Mouse (Mus musculus): ENCODE measurements around the gene Fkbp5.
"Not testable (repeated sequence)": the region's sequence is repeated elsewhere in the genome, so short reads cannot be mapped to it uniquely, and the experiment has no call there.

The Fkbp5 gene

DNA sequence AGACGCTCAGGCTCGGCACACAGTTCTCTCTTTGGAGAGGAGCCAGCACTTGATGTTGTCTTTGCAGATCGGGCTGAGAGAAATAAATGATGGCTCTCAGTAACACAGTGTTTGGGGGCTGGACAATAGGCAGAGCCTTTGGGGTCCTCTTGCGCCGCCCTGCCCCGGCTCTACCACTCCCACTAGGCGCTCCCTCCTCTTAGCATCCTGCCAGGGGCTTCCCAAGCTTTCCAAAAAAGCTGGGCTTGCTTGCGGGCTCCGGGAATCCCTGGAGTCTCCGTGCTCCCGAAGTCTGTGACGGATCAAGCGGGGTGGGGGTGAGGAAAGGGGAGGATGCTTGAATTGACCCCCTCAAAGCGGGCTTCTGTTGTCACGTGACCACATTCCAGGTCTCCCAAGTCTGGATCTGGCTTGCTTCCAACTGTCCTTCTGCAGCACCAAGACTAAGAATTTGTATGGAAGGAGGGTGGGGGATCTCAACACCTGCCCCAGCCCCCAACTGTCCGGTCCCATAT lies at the start of gene Fkbp5:
Gene Fkbp5 (minus strand): TSS at position 87 of the 515 bp plus-strand sequence.
- peak; percentile 84 to 90 for DNase-seq

GRCm38 (mm10) chr17:28565181-28565580 lies 47.9 kb upstream of the Fkbp5 start:
- DNase-seq: peak in 1 of 2 experiments; percentile 11

DNA sequence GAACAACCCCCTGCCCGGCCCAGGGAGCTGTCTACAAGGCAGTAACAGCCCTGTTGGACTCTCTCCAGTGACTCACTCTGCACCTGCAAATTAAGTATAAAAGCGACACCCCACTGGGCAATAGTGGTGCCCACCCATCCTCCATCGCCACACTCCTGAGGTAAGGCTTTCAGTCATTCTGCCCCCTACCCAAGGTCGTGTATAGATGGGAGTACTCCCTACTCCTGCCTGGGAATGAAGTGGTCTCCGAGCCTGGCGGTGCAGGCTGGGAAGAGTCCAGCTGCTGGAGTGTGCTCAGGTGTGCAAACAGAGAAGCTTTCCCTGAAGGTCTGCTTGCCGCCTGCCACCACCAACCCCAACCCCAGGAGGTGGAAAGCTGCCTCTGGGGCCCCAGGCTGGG lies 44.3 kb upstream of the Fkbp5 start:
- DNase-seq: peak in 1 of 2 experiments; percentile 29

- no peak for DNase-seq
These were observed 43.3 kb upstream of the Fkbp5 start, which contains the start of gene Clps for GRCm38 (mm10) chr17:28560598-28560997. Gene Clps, minus strand, starts transcription at chr17:28560766.

- no peak for DNase-seq
These were observed 40.4 kb upstream of the Fkbp5 start for GRCm38 (mm10) chr17:28557772-28558171.

- DNase-seq: peak in 1 of 2 experiments; percentile 15
These were observed 39.5 kb upstream of the Fkbp5 start for GRCm38 (mm10) chr17:28556635-28557396.

DNA sequence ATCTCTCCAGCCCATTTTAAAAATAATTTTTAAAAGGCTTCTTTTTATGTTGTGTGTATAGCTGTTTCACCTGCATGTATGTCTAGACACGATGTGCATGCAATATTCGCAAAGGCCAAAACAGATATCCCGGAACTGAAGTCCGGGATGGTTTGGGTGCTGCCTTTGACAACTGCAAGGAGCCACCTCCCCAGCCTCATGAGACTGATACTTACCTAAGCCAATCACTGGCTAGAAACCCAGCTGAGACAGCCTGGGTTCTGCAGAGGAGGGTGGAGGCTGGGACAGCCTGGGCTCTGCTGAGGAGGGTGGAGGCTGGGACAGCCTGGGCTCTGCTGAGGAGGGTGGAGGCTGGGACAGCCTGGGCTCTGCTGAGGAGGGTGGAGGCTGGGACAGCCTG lies 36.7 kb upstream of the Fkbp5 start:
- not testable (repeated sequence) for DNase-seq

DNA sequence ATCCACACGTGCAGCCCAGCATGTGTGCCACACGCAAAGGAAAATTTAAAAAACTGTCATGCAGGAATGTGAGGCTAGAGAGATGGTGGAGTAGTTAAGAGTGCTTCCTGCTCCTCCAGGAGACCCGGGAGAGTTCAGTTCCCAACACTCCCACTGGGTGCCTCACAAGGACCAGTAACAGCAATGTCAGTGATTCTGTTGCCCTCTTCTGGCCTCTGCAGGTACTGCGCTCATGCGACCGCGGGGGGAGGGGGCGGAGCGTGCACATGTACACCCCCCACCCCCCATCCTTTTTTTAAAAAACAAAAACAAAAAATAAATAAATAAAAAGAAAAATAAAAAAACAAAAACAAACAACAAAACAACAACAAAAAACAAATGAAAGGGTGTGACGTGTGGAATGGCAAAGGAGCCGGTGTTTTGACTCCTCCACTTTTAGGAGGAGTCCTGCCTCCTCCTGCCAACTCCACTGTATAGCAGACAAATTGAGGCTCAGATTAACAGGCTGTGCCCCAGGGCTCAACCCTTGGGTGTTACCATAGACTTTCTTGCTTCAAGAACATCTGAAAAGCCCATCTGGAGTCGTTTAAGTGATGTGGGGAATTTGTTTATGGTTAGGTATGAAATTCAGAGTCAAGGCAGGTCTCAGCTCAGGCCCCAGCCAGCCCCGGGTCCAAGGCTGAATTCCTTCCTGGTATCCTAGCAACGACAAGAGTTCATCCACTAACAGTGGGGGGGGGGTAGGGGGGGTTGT lies 35.9 kb upstream of the Fkbp5 start:
- DNase-seq: peak; percentile 70 to 77

DNA sequence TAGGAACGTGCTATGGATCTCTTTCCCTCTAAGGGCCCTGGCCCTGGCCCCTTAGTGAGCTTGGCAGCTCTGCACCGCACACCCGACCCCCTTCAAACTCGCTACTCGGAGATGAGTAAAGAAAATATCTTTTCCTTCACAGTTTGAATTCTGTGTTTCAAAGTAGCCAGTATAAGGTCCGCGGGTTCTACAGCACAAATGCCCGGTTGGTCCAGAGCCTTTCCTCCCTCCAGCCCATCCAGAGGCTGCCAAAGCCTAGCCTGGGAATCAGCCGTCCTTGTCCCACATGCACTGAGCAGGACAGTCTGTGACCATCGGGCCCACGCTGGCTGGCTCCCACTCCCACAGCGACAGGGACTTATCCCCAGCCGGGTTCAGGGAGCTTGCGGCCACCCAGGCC lies 31.8 kb upstream of the Fkbp5 start, which contains the start of gene Clpsl2:
Gene Clpsl2 (plus strand): TSS at position 301 of the 400 bp plus-strand sequence.
- DNase-seq: no peak

GRCm38 (mm10) chr17:28548550-28548949 lies 31.2 kb upstream of the Fkbp5 start:
- DNase-seq: no peak

- DNase-seq: no peak
These were observed 29.6 kb upstream of the Fkbp5 start for GRCm38 (mm10) chr17:28546925-28547324.

GRCm38 (mm10) chr17:28537881-28538280 lies 20.6 kb upstream of the Fkbp5 start:
- no peak for DNase-seq

DNA sequence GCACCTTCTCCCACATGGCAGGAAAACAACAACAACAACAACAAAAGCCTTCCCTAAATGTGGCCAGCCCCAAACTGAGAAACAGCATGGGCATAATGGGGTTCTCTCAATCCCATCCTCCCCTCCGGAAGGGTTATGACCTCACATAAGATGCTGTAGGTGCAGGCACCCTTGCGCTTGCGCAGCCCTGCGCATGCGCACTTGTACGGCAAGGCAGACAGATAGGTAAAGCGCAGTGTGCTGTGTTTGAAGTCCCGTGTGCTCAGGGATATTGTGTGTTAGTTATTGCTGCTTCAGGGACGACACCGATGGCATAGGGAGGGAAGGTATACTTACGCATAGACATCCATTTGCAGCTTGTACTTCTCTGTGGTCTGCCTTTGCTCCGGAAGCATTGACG lies 16.0 kb upstream of the Fkbp5 start:
- no peak for DNase-seq

GRCm38 (mm10) chr17:28532557-28532956 lies 15.2 kb upstream of the Fkbp5 start:
- no peak for DNase-seq

- no peak for DNase-seq
These were observed 14.6 kb upstream of the Fkbp5 start for GRCm38 (mm10) chr17:28531946-28532345.

DNA sequence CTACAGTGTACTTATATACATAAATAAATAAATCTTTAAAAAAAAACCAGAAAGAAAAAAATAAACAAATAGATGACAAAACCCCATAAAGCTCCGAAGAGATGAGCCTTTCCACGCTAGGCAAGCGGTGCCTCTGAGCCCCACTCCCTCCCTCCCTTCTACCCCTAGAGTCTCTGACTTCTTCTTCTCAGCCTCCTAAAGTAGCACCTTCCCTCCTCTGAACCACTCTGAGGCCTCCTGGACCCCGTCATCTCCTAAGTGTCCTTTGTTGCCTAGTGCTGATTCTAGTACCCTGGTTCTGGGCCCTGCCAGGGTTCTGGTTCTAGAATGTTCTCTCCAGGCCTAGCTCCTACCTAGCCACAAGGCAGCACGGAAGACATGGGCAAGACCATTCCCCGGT lies 13.2 kb upstream of the Fkbp5 start, which contains the start of gene Armc12:
Gene Armc12 (plus strand): TSS at position 301 of the 400 bp plus-strand sequence.
- DNase-seq: no peak

- no peak for DNase-seq
These were observed 11.8 kb upstream of the Fkbp5 start for GRCm38 (mm10) chr17:28529116-28529515.

DNA sequence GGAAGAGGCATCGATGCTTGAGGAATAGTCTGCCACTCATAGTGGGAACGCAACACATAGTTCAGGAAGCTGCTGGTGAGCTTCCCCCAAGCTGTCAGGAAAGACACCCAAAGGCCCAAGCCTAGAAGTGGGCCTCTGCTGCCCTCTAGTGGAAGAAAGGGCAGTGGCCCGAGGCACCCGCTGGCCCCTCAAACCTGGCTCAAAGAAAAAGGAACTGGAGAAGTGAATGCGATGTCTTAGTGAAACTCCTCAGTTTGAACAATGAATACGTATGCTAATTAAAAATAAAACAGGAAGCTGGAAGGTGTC lies 10.7 kb upstream of the Fkbp5 start:
- peak; percentile 84 to 85 for DNase-seq

DNA sequence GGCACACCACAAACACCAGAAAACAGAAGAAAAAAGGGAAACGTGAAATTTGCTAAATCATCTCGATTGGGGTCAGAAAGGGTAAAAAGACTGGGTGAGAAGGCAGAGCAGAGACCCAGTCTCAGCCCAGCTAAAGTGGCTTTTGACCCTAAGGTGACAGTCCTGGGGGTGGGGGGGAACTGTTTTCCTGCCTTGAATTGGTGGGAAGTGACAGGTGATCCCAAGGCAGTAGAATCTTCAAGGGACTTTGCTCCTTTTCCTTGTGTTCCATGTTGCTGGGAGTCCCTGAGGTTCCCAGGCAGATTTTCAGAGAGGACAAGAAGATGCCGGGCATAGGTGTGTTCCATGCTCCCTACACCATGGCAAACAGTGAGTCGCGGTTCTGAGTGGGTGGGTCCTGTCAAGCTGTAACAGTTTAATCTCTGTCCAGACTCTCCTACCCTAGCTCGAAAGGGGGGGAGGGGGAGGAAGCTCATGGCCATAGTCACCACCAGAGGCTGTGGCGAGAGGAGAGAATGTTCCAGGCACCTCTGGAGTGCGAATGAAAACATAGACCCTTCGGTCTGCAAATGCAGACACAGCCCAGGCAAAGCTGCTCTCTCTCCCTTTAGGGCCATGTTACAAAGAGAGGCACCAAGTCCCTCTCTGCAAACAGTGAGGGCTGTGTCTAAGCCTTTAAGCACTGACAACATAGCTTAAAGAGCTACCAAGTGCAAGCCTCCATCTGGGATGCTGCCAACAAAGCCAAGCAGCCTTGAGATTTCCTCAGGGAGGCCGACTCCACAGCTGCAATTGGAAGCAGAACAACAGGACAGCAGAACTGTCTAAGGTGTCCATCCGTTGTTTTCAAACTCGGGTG lies 10.1 kb upstream of the Fkbp5 start:
- peak in 1 of 2 experiments; percentile 43 for DNase-seq

- no peak for DNase-seq
These were observed 7.6 kb upstream of the Fkbp5 start for GRCm38 (mm10) chr17:28524831-28525430.

GRCm38 (mm10) chr17:28524009-28524695 lies 6.8 kb upstream of the Fkbp5 start:
- no peak for DNase-seq
